Mouse (Mus musculus): ENCODE results near the gene Pou4f2. TPM values are rescaled to one million over a fixed set of nuclear protein-coding genes. Genes with fewer than 3 reads are reported as not detected.

Gene Pou4f2
- total and polyA plus RNA-seq, 3 experiments, result 0.16 TPM; not detected in 2

GRCm38 (mm10) chr8:78426455-78426854 is 10.0 kb downstream of the Pou4f2 start:
- no peaks in the 10 kb centered on the region for H3K9me3 ChIP-seq (replicated peaks)
- DNase-seq (ENCODE audit: low spot score) (no peak), ATAC-seq (ENCODE audit: extremely low read depth, insufficient number of reproducible peaks, low FRiP score, poor library complexity, severe bottlenecking) (no peak)
- peaks cover 13% of the 10 kb centered on the region for H3K27me3 ChIP-seq (ENCODE audit: insufficient read depth, low read length)
- no peaks in the 10 kb centered on the region for H3K36me3 ChIP-seq (replicated peaks)
- H3K4me1 ChIP-seq (ENCODE audit: insufficient read depth, low read depth, low read length), result no peaks in the 10 kb centered on the region
- H3K4me3 ChIP-seq (ENCODE audit: low read depth, low read length), result no peak overlapping the region
- no peak for TF ChIP-seq CTCF (IDR thresholded peaks at IDR 0.05; ENCODE audit: low read depth, low read length)
- no peak for TF ChIP-seq TAL1 (conservative IDR thresholded peaks at IDR 0.05; ENCODE audit: low read depth, low read length)
- no peak for TF ChIP-seq POLR2AphosphoS5 (IDR thresholded peaks at IDR 0.05; ENCODE audit: insufficient replicate concordance, low read depth, low read length)
- no peak for TF ChIP-seq GATA2 (IDR thresholded peaks at IDR 0.05; ENCODE audit: borderline replicate concordance, low read depth, low read length)
- no peak for TF ChIP-seq GATA1 (IDR thresholded peaks at IDR 0.05; ENCODE audit: borderline replicate concordance, low read length)

GRCm38 (mm10) chr8:78423937-78424336 is 12.5 kb downstream of the Pou4f2 start:
- TF ChIP-seq GATA1 (IDR thresholded peaks at IDR 0.05; ENCODE audit: borderline replicate concordance, low read length) (no peak), TAL1 (conservative IDR thresholded peaks at IDR 0.05; ENCODE audit: low read depth, low read length) (no peak), POLR2AphosphoS5 (IDR thresholded peaks at IDR 0.05; ENCODE audit: insufficient replicate concordance, low read depth, low read length) (no peak), GATA2 (IDR thresholded peaks at IDR 0.05; ENCODE audit: borderline replicate concordance, low read depth, low read length) (no peak), CTCF (IDR thresholded peaks at IDR 0.05; ENCODE audit: low read depth, low read length) (no peak)
- Histone ChIP-seq H3K4me1 (ENCODE audit: insufficient read depth, low read depth, low read length) (0 out of 2 replicates have a peak, but pooled peaks cover 3% of the 10 kb centered on the region), H3K36me3 (replicated peaks) (no peaks in the 10 kb centered on the region), H3K9me3 (replicated peaks) (no peaks in the 10 kb centered on the region), H3K27me3 (ENCODE audit: insufficient read depth, low read length) (peaks cover 17% of the 10 kb centered on the region), H3K4me3 (ENCODE audit: low read depth, low read length) (no peak overlapping the region)
- DNase-seq (ENCODE audit: low spot score) (no peak), ATAC-seq (ENCODE audit: extremely low read depth, insufficient number of reproducible peaks, low FRiP score, poor library complexity, severe bottlenecking) (no peak)

GRCm38 (mm10) chr8:78420101-78420503 is 16.3 kb downstream of the Pou4f2 start:
- TF ChIP-seq POLR2AphosphoS5 (IDR thresholded peaks at IDR 0.05; ENCODE audit: insufficient replicate concordance, low read depth, low read length) (no peak), GATA1 (IDR thresholded peaks at IDR 0.05; ENCODE audit: borderline replicate concordance, low read length) (no peak), TAL1 (conservative IDR thresholded peaks at IDR 0.05; ENCODE audit: low read depth, low read length) (no peak)
- ATAC-seq (ENCODE audit: extremely low read depth, insufficient number of reproducible peaks, low FRiP score, poor library complexity, severe bottlenecking), result no peak
- peaks cover 9% of the 10 kb centered on the region for H3K27me3 ChIP-seq (ENCODE audit: insufficient read depth, low read length)
- H3K4me1 ChIP-seq (ENCODE audit: insufficient read depth, low read depth, low read length), result 0 out of 2 replicates have a peak, but pooled peaks cover 3% of the 10 kb centered on the region
- no peaks in the 10 kb centered on the region for H3K9me3 ChIP-seq (replicated peaks)
- no peaks in the 10 kb centered on the region for H3K36me3 ChIP-seq (replicated peaks)
- DNase-seq (ENCODE audit: low spot score), result no peak
- no peak overlapping the region for H3K4me3 ChIP-seq (ENCODE audit: low read depth, low read length)

DNA sequence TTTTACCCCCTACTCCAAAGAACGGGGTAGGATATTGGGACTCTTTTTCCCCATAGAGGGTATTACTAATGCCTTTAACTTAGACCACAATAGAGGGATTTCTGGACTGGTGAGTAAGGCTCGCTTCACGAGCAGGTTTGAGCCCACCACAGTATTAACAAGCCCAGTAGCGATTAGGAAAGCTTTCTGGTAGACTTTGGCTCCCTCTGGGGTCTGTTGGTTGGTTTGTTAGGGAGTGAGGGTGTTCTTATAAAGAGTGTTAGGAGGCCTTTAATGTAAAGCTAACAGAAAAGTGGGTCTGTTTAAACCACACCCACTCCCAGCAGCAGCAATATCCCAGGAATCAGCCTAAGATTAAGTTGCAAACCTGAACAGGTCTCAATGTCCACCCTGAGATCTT is 17.2 kb downstream of the Pou4f2 start:
- DNase-seq (ENCODE audit: low spot score) (no peak), ATAC-seq (ENCODE audit: extremely low read depth, insufficient number of reproducible peaks, low FRiP score, poor library complexity, severe bottlenecking) (no peak)
- Histone ChIP-seq H3K36me3 (replicated peaks) (no peaks in the 10 kb centered on the region), H3K9me3 (replicated peaks) (no peaks in the 10 kb centered on the region), H3K27me3 (ENCODE audit: insufficient read depth, low read length) (peaks cover 11% of the 10 kb centered on the region), H3K4me1 (ENCODE audit: insufficient read depth, low read depth, low read length) (0 out of 2 replicates have a peak, but pooled peaks cover 3% of the 10 kb centered on the region), H3K4me3 (ENCODE audit: low read depth, low read length) (no peak overlapping the region)
- TF ChIP-seq CTCF (IDR thresholded peaks at IDR 0.05; ENCODE audit: low read depth, low read length) (no peak), TAL1 (conservative IDR thresholded peaks at IDR 0.05; ENCODE audit: low read depth, low read length) (no peak), POLR2AphosphoS5 (IDR thresholded peaks at IDR 0.05; ENCODE audit: insufficient replicate concordance, low read depth, low read length) (no peak), GATA2 (IDR thresholded peaks at IDR 0.05; ENCODE audit: borderline replicate concordance, low read depth, low read length) (no peak), GATA1 (IDR thresholded peaks at IDR 0.05; ENCODE audit: borderline replicate concordance, low read length) (no peak)

- Histone ChIP-seq H3K36me3 (replicated peaks) (no peaks in the 10 kb centered on the region), H3K4me3 (ENCODE audit: low read depth, low read length) (no peak overlapping the region), H3K4me1 (ENCODE audit: insufficient read depth, low read depth, low read length) (peaks cover 12% of the 10 kb centered on the region), H3K9me3 (replicated peaks) (no peaks in the 10 kb centered on the region), H3K27me3 (ENCODE audit: insufficient read depth, low read length) (no peaks in the 10 kb centered on the region; the same call in 1 of the 2 replicates)
- DNase-seq (ENCODE audit: low spot score) (no peak), ATAC-seq (ENCODE audit: extremely low read depth, insufficient number of reproducible peaks, low FRiP score, poor library complexity, severe bottlenecking) (no peak)
- TF ChIP-seq CTCF (IDR thresholded peaks at IDR 0.05; ENCODE audit: low read depth, low read length), result no peak
Measured at GRCm38 (mm10) chr8:78390756-78391155, 45.7 kb downstream of the Pou4f2 start.

Other genes with a start within 250 kb of the Pou4f2 start
- gene Ttc29, start 223.3 kb downstream of the Pou4f2 start, total RNA-seq (2014; fragmentation: Nextera tagmentation), result 2.7 and 2.8 TPM in 2 replicates
- gene Ttc29, start 223.3 kb downstream of the Pou4f2 start, total RNA-seq (2017), result 0.38 and 0.76 TPM in 2 replicates
- gene Ttc29, start 223.3 kb downstream of the Pou4f2 start, polyA plus RNA-seq (2012), result 0.58 and 1.2 TPM in 2 replicates
- gene Rbmxl1, start 72.3 kb upstream of the Pou4f2 start, total RNA-seq (2014; fragmentation: Nextera tagmentation), result 189 and 203 TPM in 2 replicates
- 144 and 157 TPM in 2 replicates for gene Rbmxl1, start 72.3 kb upstream of the Pou4f2 start, total RNA-seq (2017)
- 140 and 181 TPM in 2 replicates for gene Rbmxl1, start 72.3 kb upstream of the Pou4f2 start, polyA plus RNA-seq (2012)
- 39.1 and 39.6 TPM in 2 replicates for gene Slc10a7, start 72.7 kb upstream of the Pou4f2 start, total RNA-seq (2014; fragmentation: Nextera tagmentation)
- gene Slc10a7, start 72.7 kb upstream of the Pou4f2 start, total RNA-seq (2017), result 19.6 and 22.2 TPM in 2 replicates
- gene Slc10a7, start 72.7 kb upstream of the Pou4f2 start, polyA plus RNA-seq (2012), result 5.5 and 9.0 TPM in 2 replicates